Mouse (Mus musculus): Measurements from ENCODE around the gene Ncor1.
"Not testable (repeated sequence)": the region's sequence is repeated elsewhere in the genome, so short reads cannot be mapped to it uniquely, and the experiment has no call there.

The Ncor1 gene

GRCm38 (mm10) chr11:62458276-62458724 lies at the start of gene Ncor1, which contains the start of gene Pigl:
TSS of gene Ncor1 (minus strand) at chr11:62458541.
TSS of gene Pigl (plus strand) at chr11:62458460.
- DNase-seq (ENCODE audit: low spot score), result peak; percentile 54

- DNase-seq (ENCODE audit: low spot score), result no peak
Observed at GRCm38 (mm10) chr11:62507683-62508082, 49.3 kb upstream of the Ncor1 start.

- DNase-seq (ENCODE audit: low spot score), result no peak
Observed at GRCm38 (mm10) chr11:62500529-62500928, 42.2 kb upstream of the Ncor1 start.

- no peak for DNase-seq (ENCODE audit: low spot score)
Observed at GRCm38 (mm10) chr11:62498802-62499201, 40.5 kb upstream of the Ncor1 start.

GRCm38 (mm10) chr11:62497181-62497580 lies 38.8 kb upstream of the Ncor1 start:
- DNase-seq (ENCODE audit: low spot score), result no peak

GRCm38 (mm10) chr11:62496151-62496715 lies 37.9 kb upstream of the Ncor1 start:
- DNase-seq (ENCODE audit: low spot score), result no peak

GRCm38 (mm10) chr11:62495276-62495801 lies 37.0 kb upstream of the Ncor1 start:
- DNase-seq (ENCODE audit: low spot score), result peak; percentile 10

GRCm38 (mm10) chr11:62494754-62495275 lies 36.5 kb upstream of the Ncor1 start:
- peak; percentile 33 for DNase-seq (ENCODE audit: low spot score)

- DNase-seq (ENCODE audit: low spot score), result no peak
Observed at GRCm38 (mm10) chr11:62493701-62494100, 35.4 kb upstream of the Ncor1 start.

- DNase-seq (ENCODE audit: low spot score), result no peak
Observed at GRCm38 (mm10) chr11:62487540-62488350, 29.4 kb upstream of the Ncor1 start.

GRCm38 (mm10) chr11:62486949-62487348 lies 28.6 kb upstream of the Ncor1 start:
- DNase-seq (ENCODE audit: low spot score), result no peak

GRCm38 (mm10) chr11:62479581-62479980 lies 21.2 kb upstream of the Ncor1 start:
- DNase-seq (ENCODE audit: low spot score), result no peak

- DNase-seq (ENCODE audit: low spot score), result no peak
Observed at GRCm38 (mm10) chr11:62478931-62479330, 20.6 kb upstream of the Ncor1 start.

- DNase-seq (ENCODE audit: low spot score), result no peak
Observed at GRCm38 (mm10) chr11:62476156-62476555, 17.8 kb upstream of the Ncor1 start.

- DNase-seq (ENCODE audit: low spot score), result no peak
Observed at GRCm38 (mm10) chr11:62473516-62473915, 15.2 kb upstream of the Ncor1 start.

GRCm38 (mm10) chr11:62470451-62470850 lies 12.1 kb upstream of the Ncor1 start:
- no peak for DNase-seq (ENCODE audit: low spot score)

GRCm38 (mm10) chr11:62467289-62467688 lies 8.9 kb upstream of the Ncor1 start:
- not testable (repeated sequence) for DNase-seq (ENCODE audit: low spot score)

- DNase-seq (ENCODE audit: low spot score), result no peak
Observed at GRCm38 (mm10) chr11:62466546-62466945, 8.2 kb upstream of the Ncor1 start.

GRCm38 (mm10) chr11:62465849-62466248 lies 7.5 kb upstream of the Ncor1 start:
- DNase-seq (ENCODE audit: low spot score), result no peak

GRCm38 (mm10) chr11:62464696-62465095 lies 6.4 kb upstream of the Ncor1 start:
- no peak for DNase-seq (ENCODE audit: low spot score)

- no peak for DNase-seq (ENCODE audit: low spot score)
Observed at GRCm38 (mm10) chr11:62463225-62463915, 5.0 kb upstream of the Ncor1 start.

GRCm38 (mm10) chr11:62462529-62462928 lies 4.2 kb upstream of the Ncor1 start:
- DNase-seq (ENCODE audit: low spot score), result not testable (repeated sequence)

Data from ovary, postnatal 10 days (tissue).